Mouse (Mus musculus) G1E (cell line): ENCODE data around the gene Vmn1r35.

ENCODE experiments used
- CTCF ChIP-seq: IDR thresholded peaks from 2 replicates; pipeline ENCODE4 v1.5.1; 2012; ENCODE audit warnings: low read depth, low read length, inconsistent platforms, mixed read lengths
- GATA1 ChIP-seq: IDR thresholded peaks from 2 replicates; pipeline ENCODE4 v1.6.1; 2012; ENCODE audit warnings: borderline replicate concordance, low read length, inconsistent platforms, mixed read lengths
- GATA2 ChIP-seq: IDR thresholded peaks from 2 replicates; pipeline ENCODE4 v1.6.1; 2012; ENCODE audit warnings: low read depth, low read length, inconsistent platforms, borderline replicate concordance
- POLR2AphosphoS5 ChIP-seq: IDR thresholded peaks from 2 replicates; pipeline ENCODE4 v1.6.1; 2012; ENCODE audit warnings: low read depth, low read length, inconsistent platforms; ENCODE audit not compliant: insufficient replicate concordance
- TAL1 ChIP-seq: conservative IDR thresholded peaks from 2 replicates; pipeline ENCODE4 v1.6.1; 2012; ENCODE audit warnings: low read depth, low read length, inconsistent platforms, mixed read lengths

GRCm38 (mm10) chr6:66708901-66709300 lies 23.2 kb upstream of the Vmn1r35 start:
- TF ChIP-seq CTCF = no peak
- no peak for TF ChIP-seq POLR2AphosphoS5
- no peak for TF ChIP-seq GATA2
- TF ChIP-seq GATA1 = no peak
- TF ChIP-seq TAL1 = no peak
